Mouse (Mus musculus) lung, adult 2 months (tissue): Measurements from ENCODE around the gene Galnt10. TPM values are rescaled to one million over a fixed set of nuclear protein-coding genes. Genes with fewer than 3 reads are reported as not detected.
A peak's percentile ranks its signal among the peaks of the same experiment; 100 is the strongest.

Source experiments
- DNase-seq: peaks from one replicate; pipeline ENCODE4 v3.0.0; 2022
- H3K4me1 ChIP-seq: fragments of 200-500 bp; 2 replicates; pipeline ENCODE4 v1.6.1; 2011; ENCODE audit warnings: low read length; ENCODE audit not compliant: control insufficient read depth, insufficient read depth
- H3K4me3 ChIP-seq: fragments of 200-500 bp; replicated peaks from 2 replicates; pipeline ENCODE3; 2011; ENCODE audit warnings: low read depth, mild to moderate bottlenecking, control low read depth, low read length; ENCODE audit errors: extremely low read depth
- CTCF ChIP-seq: fragments of 200-500 bp; IDR thresholded peaks from 2 replicates; pipeline ENCODE4 v1.5.1; 2011; ENCODE audit warnings: mild to moderate bottlenecking, low read length, control low read depth; ENCODE audit not compliant: insufficient read depth
- POLR2A ChIP-seq: fragments of 200-500 bp; IDR thresholded peaks from 2 replicates; pipeline ENCODE4 v1.6.1; 2011; ENCODE audit warnings: low read depth, mild to moderate bottlenecking, control low read depth, low read length, borderline replicate concordance; ENCODE audit errors: extremely low read depth
- WGBS: fragments of 180-500 bp; shearing (Covaris S2); methylation state at CpG from one replicate; pipeline ENCODE4 v1.1.7; 2018; 5-methylcytosine and 5-hydroxymethylcytosine counted together
- polyA plus RNA-seq: library from polyadenylated mRNA; depleted of rRNA; stranded (reverse); fragments of >200 nt; gene quantifications from 2 replicates; pipeline ENCODE4 v1.2.3, GENCODE M21; 2012

The Galnt10 gene
- polyA plus RNA-seq, 1 experiment: 6.4 TPM

DNA sequence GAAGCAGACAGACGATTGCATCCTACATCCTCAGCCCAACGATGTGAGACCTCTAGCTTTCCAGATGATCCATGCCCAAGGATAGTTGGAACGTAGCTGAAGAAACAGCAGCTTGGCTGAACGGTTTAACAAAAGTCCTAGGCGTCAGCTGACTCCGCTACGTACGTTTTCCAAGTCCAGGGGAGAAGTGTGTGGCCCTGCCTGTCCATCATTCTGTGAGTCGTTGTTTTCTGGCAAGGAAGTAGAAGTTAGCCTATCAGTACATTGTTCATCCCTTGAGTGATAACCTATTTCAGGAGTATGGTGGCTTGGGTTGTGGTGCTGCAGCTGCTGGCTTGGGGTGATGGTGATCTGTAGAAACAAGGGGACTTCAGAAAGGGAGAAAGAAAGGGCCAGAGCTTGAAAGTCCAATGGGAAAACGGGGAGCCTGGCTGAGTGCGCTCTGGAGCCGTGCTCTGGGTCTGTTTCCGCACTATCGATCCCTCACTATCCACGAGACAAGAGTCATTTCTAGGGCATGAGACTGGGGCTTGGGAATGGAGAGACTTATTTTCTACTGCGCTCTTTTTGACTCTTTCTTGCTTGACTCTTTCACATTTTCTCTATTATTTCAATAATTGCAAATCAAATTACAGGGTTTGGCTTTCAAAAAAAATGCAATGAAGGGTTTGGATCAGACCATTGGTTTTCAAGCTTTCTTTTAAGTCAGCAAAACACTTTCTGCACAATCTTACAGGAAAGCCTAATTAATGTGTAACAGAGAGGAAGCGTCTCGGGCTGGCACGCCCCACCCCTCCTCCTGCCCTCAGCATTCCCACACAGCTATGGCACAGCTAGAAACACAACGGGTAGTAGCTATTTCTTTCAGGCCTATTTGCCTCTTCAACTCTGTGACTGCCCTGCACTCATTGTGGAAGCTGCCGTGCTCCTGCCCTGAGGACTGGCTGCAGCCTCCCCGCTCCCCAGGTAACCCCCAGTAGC is 63.2 kb downstream of the Galnt10 start:
- TF ChIP-seq CTCF (no peak), POLR2A (no peak)
- DNase-seq: no peak
- H3K4me1 ChIP-seq: no peaks in the 10 kb centered on the region
- no peak overlapping the region for H3K4me3 ChIP-seq
- WGBS: 70% methylated on average over 22 of the region's 22 CpGs

DNA sequence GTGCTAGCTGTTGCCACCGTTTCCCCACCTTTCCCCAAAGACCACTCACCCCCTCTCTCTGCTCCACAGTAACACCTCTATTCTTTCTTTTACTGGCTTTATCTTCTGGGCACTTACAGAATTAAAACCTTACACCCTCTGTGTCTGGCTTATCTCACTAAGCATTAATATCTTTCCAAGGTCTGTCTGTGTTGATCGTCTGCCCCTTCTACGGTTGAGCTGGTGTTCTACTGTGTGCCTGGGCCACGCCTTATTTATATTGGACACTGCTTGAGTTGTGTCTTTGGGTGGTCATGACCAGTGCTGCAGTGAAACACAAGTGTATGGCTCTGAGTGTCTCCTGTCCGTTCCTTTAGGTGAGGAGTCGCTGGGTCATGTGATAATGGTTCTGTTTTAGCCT is 68.7 kb downstream of the Galnt10 start:
- no peak for TF ChIP-seq POLR2A
- TF ChIP-seq CTCF: no peak
- 79% methylated on average over 6 of the region's 6 CpGs for WGBS
- no peak for DNase-seq
- Histone ChIP-seq H3K4me3 (no peak overlapping the region), H3K4me1 (no peaks in the 10 kb centered on the region)

DNA sequence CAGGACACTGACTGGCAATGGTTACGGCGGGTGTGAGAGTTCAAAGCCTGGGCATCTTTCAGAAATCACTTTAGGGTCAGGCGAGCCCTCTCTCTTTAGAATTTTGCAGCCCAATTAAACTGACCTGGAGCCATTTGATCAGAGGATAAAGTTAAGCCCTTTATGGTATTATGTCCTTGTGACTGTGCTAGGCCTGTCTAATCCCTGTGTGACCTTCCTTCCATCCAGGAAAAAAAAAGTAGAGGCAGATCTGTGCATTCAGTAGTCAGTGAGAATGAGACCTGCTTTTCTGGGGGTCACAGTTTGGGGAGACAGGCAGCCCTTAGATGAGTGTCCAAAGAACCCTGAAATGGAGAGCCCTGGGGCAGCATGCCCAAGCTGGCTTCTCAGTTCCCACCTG is 71.5 kb downstream of the Galnt10 start:
- TF ChIP-seq CTCF (no peak), POLR2A (no peak)
- Histone ChIP-seq H3K4me1 (no peaks in the 10 kb centered on the region), H3K4me3 (no peak overlapping the region)
- DNase-seq: no peak
- 95% methylated on average over 3 of the region's 3 CpGs for WGBS

DNA sequence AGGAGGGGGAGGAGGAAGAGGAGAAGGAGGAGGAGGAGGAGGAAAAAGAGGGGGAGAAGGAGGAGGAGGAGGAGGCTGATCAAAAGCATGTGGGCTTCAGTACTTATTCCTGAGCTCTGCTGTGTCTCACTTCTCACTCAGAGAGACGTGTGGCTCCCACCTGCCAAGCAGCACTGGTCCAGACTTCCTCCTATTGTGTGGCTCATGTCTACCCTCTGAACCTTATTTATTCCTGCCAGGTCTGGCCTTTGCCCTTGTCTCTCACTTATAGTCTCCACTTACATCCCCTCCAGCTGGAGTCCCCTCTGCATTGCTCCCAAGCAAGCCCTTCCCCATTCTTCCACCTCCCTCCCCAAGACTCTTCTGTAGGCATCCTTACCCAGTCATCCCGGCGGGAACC is 72.2 kb downstream of the Galnt10 start:
- no peak for DNase-seq
- 56% methylated on average over 3 of the region's 3 CpGs for WGBS
- no peak for TF ChIP-seq POLR2A
- TF ChIP-seq CTCF: no peak
- H3K4me1 ChIP-seq: no peaks in the 10 kb centered on the region
- no peak overlapping the region for H3K4me3 ChIP-seq

DNA sequence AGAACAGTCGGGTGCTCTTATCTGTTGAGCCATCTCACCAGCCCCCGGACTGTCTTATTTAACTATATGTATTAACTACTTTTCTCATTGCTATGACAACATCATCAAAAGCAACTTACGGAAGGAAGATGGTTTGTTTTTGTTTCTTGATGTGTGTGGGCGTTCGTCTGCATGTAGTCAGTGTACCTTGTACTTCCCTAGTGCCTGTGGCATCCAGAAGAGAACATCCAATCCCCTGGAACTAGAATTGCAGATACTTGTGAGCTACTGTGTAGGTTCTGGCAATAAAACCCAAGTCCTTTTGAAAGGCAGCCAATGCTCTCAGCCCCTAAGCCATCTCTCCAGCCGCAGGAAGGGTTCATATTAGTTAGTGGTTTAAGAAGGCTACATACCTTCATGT is 72.8 kb downstream of the Galnt10 start:
- DNase-seq: no peak
- TF ChIP-seq CTCF (no peak), POLR2A (no peak)
- Histone ChIP-seq H3K4me1 (no peaks in the 10 kb centered on the region), H3K4me3 (no peak overlapping the region)
- WGBS: 88% methylated on average over 6 of the region's 6 CpGs

DNA sequence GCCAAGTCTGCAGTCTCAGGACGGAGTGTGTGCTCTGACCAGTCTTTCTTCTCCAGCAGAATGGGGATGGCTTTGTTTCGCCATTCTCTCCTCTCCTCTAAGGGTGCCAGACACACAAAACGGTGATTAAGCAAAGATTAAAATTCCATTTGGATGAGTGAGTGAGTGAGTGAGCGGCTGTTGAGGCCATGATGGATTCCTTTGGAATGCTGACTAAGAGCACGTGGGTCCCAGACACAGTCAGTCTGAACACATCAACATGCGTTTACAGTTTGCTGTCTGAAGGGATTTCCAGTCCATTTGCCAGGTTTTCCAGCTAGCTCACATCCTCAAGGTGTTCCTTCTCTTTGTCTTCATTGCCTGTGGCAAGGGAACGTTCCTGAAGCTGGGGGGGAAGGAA is 74.4 kb downstream of the Galnt10 start:
- no peak for TF ChIP-seq CTCF
- TF ChIP-seq POLR2A: no peak
- no peaks in the 10 kb centered on the region for H3K4me1 ChIP-seq
- WGBS: 37% methylated on average over 7 of the region's 7 CpGs
- DNase-seq: no peak
- no peak overlapping the region for H3K4me3 ChIP-seq

DNA sequence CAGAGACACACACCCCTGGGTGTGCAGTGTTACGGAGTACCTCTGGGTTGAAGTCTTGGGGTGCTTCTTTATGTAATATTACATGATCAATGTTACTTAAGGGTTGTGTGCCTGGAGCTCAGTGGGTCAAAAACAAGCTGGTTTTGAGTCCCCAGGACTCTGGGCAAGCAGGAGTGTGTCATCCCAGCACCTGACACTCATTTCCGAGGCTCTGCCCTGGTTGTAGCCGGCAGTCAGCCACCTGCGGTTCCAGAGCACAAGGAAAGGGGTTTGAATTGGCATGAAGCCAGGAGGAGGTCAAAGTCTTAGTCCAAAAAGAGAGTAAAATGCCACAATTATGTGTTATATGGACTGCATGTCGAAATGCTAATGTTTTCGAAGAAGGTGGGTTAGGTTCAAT is 74.8 kb downstream of the Galnt10 start:
- WGBS: 64% methylated on average over 6 of the region's 6 CpGs
- TF ChIP-seq POLR2A (no peak), CTCF (no peak)
- H3K4me3 ChIP-seq: no peak overlapping the region
- no peaks in the 10 kb centered on the region for H3K4me1 ChIP-seq
- no peak for DNase-seq

DNA sequence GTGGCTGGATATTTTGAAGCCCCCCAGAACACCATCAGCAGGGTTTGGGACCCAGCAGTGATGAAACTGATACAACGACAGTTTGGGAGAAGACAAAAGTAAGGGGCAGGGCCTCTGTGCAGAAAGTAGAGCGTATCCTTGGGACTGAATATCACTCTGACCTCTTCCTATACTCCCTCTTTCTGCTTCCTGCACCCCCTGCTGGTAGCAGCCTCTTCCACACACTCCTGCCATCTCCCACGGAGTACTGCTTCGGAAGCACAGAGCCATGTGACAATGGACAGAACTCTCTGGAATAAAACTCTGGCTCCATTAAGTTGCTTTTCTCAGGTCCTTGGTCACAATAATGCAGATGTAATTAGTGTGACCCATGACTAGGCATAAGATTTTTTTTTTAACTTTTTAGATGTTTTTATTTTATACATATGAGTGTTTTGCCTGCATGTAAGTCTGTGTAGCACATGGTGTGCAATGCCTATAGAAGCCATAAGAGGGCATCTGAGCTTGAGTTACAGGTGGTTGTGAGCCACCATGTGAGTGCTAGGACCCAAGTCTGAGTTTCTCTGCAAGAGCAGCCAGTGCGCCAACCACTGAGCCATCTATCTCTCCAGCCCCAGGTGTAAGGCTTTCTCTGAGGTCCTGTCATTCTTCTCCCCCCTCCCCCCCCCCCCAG is 79.7 kb downstream of the Galnt10 start:
- TF ChIP-seq POLR2A (no peak), CTCF (peak; percentile 41)
- H3K4me3 ChIP-seq: no peak overlapping the region
- H3K4me1 ChIP-seq: 0 out of 2 replicates have a peak, but pooled peaks cover 2% of the 10 kb centered on the region
- no peak for DNase-seq
- 89% methylated on average over 5 of the region's 5 CpGs for WGBS

DNA sequence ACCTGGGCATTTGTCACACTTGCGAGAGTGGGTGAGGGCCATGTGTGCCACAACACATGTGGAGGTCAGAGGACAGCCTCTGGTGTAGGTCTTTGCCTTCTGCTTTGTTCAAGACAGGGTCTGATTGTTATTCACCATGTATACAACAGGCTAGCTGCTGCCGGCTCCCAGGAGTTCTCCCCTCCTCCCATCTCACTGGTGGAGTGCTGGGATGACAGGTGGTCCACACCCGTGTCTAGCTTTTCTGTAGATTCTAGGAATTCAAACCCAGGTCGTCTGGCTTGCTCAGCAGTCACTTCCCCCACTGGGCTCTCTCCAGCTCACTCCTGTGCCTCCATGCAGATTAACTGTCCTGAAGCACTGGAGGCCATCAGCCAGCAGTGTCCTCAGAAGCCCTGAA is 80.7 kb downstream of the Galnt10 start:
- no peak for TF ChIP-seq CTCF
- no peak for TF ChIP-seq POLR2A
- Histone ChIP-seq H3K4me3 (no peak overlapping the region), H3K4me1 (0 out of 2 replicates have a peak, but pooled peaks cover 2% of the 10 kb centered on the region)
- DNase-seq: no peak
- 78% methylated on average over 4 of the region's 4 CpGs for WGBS

DNA sequence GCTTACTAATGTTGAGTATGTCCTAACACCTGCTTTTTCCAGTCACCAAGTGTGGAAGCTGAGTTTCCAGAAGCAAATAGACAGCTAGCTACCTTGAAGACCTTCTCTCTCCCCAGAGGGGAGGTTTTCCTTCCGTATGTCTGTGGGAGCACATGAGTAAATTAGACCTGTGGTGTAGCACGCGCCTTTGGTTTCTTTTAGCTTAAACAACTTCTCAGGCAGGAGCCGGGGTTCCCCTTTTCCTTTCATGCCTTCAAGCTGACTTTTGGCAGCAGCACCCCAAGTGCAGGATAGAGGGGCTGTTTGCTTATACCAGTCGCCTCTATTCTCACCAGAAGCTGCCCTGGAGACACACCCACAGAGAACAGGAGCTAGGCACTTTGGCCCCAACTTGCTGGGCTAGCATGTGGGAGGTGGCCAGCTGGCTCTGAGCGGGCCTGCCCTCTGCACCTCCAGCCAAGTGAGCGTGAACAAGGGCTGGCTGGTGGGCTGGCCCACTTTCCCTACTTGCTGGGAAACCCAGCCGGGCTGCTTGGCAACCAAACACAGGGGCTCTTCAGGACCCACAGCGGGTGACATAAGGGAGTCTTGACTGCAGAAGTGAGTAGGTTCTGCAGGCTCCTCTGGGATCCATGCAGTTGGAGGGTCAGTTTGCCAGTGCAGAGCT is 82.2 kb downstream of the Galnt10 start:
- DNase-seq: peak; percentile 9
- Histone ChIP-seq H3K4me1 (0 out of 2 replicates have a peak, but pooled peaks cover 2% of the 10 kb centered on the region), H3K4me3 (no peak overlapping the region)
- 44% methylated on average over 9 of the region's 9 CpGs for WGBS
- TF ChIP-seq POLR2A (no peak), CTCF (no peak)
